Mouse (Mus musculus): ENCODE measurements around the gene Usp40. TPM values are rescaled to one million over a fixed set of nuclear protein-coding genes. Genes with fewer than 3 reads are reported as not detected.

Gene Usp40
- polyA plus RNA-seq, 1 experiment, result 4.6 TPM

GRCm38 (mm10) chr1:87936075-87936474 lies 72.3 kb downstream of the Usp40 start:
- no peak overlapping the region for H3K4me3 ChIP-seq (replicated peaks; ENCODE audit: control insufficient read depth, low read depth, low read length)
- no peaks in the 10 kb centered on the region; the same call in 1 of the 2 replicates for H3K4me1 ChIP-seq (ENCODE audit: control insufficient read depth, insufficient read depth, low read length)
- no peak for TF ChIP-seq POLR2A (IDR thresholded peaks at IDR 0.05; ENCODE audit: borderline replicate concordance, control insufficient read depth, low read depth, low read length)
- no peak for TF ChIP-seq CTCF (IDR thresholded peaks at IDR 0.05; ENCODE audit: control insufficient read depth, insufficient read depth, low read length)
- WGBS, result 89% methylated on average over 7 of the region's 7 CpGs
- no peak overlapping the region for H3K27ac ChIP-seq (ENCODE audit: control insufficient read depth, insufficient read depth, low read depth, low read length, poor library complexity)

GRCm38 (mm10) chr1:87935546-87935945 lies 72.8 kb downstream of the Usp40 start:
- no peak for TF ChIP-seq POLR2A (IDR thresholded peaks at IDR 0.05; ENCODE audit: borderline replicate concordance, control insufficient read depth, low read depth, low read length)
- no peak for TF ChIP-seq CTCF (IDR thresholded peaks at IDR 0.05; ENCODE audit: control insufficient read depth, insufficient read depth, low read length)
- Histone ChIP-seq H3K4me3 (replicated peaks; ENCODE audit: control insufficient read depth, low read depth, low read length) (no peak overlapping the region), H3K4me1 (ENCODE audit: control insufficient read depth, insufficient read depth, low read length) (no peaks in the 10 kb centered on the region; the same call in 1 of the 2 replicates), H3K27ac (ENCODE audit: control insufficient read depth, insufficient read depth, low read depth, low read length, poor library complexity) (no peak overlapping the region)
- WGBS, result 36% methylated on average over 2 of the region's 2 CpGs

- Histone ChIP-seq H3K4me1 (ENCODE audit: control insufficient read depth, insufficient read depth, low read length) (no peaks in the 10 kb centered on the region; the same call in 1 of the 2 replicates), H3K4me3 (replicated peaks; ENCODE audit: control insufficient read depth, low read depth, low read length) (no peak overlapping the region), H3K27ac (ENCODE audit: control insufficient read depth, insufficient read depth, low read depth, low read length, poor library complexity) (no peak overlapping the region)
- TF ChIP-seq POLR2A (IDR thresholded peaks at IDR 0.05; ENCODE audit: borderline replicate concordance, control insufficient read depth, low read depth, low read length) (no peak), CTCF (IDR thresholded peaks at IDR 0.05; ENCODE audit: control insufficient read depth, insufficient read depth, low read length) (no peak)
- WGBS, result 26% methylated on average over 9 of the region's 9 CpGs
Observed at GRCm38 (mm10) chr1:87935095-87935494, 73.3 kb downstream of the Usp40 start.

- Histone ChIP-seq H3K4me1 (ENCODE audit: control insufficient read depth, insufficient read depth, low read length) (no peaks in the 10 kb centered on the region; the same call in 1 of the 2 replicates), H3K4me3 (replicated peaks; ENCODE audit: control insufficient read depth, low read depth, low read length) (no peak overlapping the region), H3K27ac (ENCODE audit: control insufficient read depth, insufficient read depth, low read depth, low read length, poor library complexity) (no peak overlapping the region)
- TF ChIP-seq CTCF (IDR thresholded peaks at IDR 0.05; ENCODE audit: control insufficient read depth, insufficient read depth, low read length), result no peak
- TF ChIP-seq POLR2A (IDR thresholded peaks at IDR 0.05; ENCODE audit: borderline replicate concordance, control insufficient read depth, low read depth, low read length), result no peak
- 41% methylated on average over 5 of the region's 5 CpGs for WGBS
Observed at GRCm38 (mm10) chr1:87933051-87933450, 75.3 kb downstream of the Usp40 start.

GRCm38 (mm10) chr1:87929730-87930129 lies 78.6 kb downstream of the Usp40 start:
- 83% methylated on average over 5 of the region's 5 CpGs for WGBS
- TF ChIP-seq CTCF (IDR thresholded peaks at IDR 0.05; ENCODE audit: control insufficient read depth, insufficient read depth, low read length) (no peak), POLR2A (IDR thresholded peaks at IDR 0.05; ENCODE audit: borderline replicate concordance, control insufficient read depth, low read depth, low read length) (no peak)
- no peaks in the 10 kb centered on the region for H3K4me1 ChIP-seq (ENCODE audit: control insufficient read depth, insufficient read depth, low read length)
- H3K27ac ChIP-seq (ENCODE audit: control insufficient read depth, insufficient read depth, low read depth, low read length, poor library complexity), result no peak overlapping the region
- H3K4me3 ChIP-seq (replicated peaks; ENCODE audit: control insufficient read depth, low read depth, low read length), result no peak overlapping the region

- no peak overlapping the region for H3K27ac ChIP-seq (ENCODE audit: control insufficient read depth, insufficient read depth, low read depth, low read length, poor library complexity)
- TF ChIP-seq POLR2A (IDR thresholded peaks at IDR 0.05; ENCODE audit: borderline replicate concordance, control insufficient read depth, low read depth, low read length), result no peak
- no peak overlapping the region for H3K4me3 ChIP-seq (replicated peaks; ENCODE audit: control insufficient read depth, low read depth, low read length)
- 91% methylated on average over 4 of the region's 4 CpGs for WGBS
- H3K4me1 ChIP-seq (ENCODE audit: control insufficient read depth, insufficient read depth, low read length), result no peaks in the 10 kb centered on the region
Observed at GRCm38 (mm10) chr1:87924888-87925287, 83.5 kb downstream of the Usp40 start.

GRCm38 (mm10) chr1:87922666-87923065 lies 85.7 kb downstream of the Usp40 start:
- Histone ChIP-seq H3K4me3 (replicated peaks; ENCODE audit: control insufficient read depth, low read depth, low read length) (no peak overlapping the region), H3K27ac (ENCODE audit: control insufficient read depth, insufficient read depth, low read depth, low read length, poor library complexity) (no peak overlapping the region), H3K4me1 (ENCODE audit: control insufficient read depth, insufficient read depth, low read length) (no peaks in the 10 kb centered on the region)
- 73% methylated on average over 1 of the region's 1 CpGs for WGBS
- TF ChIP-seq POLR2A (IDR thresholded peaks at IDR 0.05; ENCODE audit: borderline replicate concordance, control insufficient read depth, low read depth, low read length) (no peak), CTCF (IDR thresholded peaks at IDR 0.05; ENCODE audit: control insufficient read depth, insufficient read depth, low read length) (no peak)

GRCm38 (mm10) chr1:87920056-87920614 lies 88.2 kb downstream of the Usp40 start:
- Histone ChIP-seq H3K4me3 (replicated peaks; ENCODE audit: control insufficient read depth, low read depth, low read length) (no peak overlapping the region), H3K27ac (ENCODE audit: control insufficient read depth, insufficient read depth, low read depth, low read length, poor library complexity) (no peak overlapping the region), H3K4me1 (ENCODE audit: control insufficient read depth, insufficient read depth, low read length) (no peaks in the 10 kb centered on the region)
- 84% methylated on average over 3 of the region's 3 CpGs for WGBS
- no peak for TF ChIP-seq CTCF (IDR thresholded peaks at IDR 0.05; ENCODE audit: control insufficient read depth, insufficient read depth, low read length)
- TF ChIP-seq POLR2A (IDR thresholded peaks at IDR 0.05; ENCODE audit: borderline replicate concordance, control insufficient read depth, low read depth, low read length), result no peak

GRCm38 (mm10) chr1:87918061-87918460 lies 90.3 kb downstream of the Usp40 start:
- Histone ChIP-seq H3K4me1 (ENCODE audit: control insufficient read depth, insufficient read depth, low read length) (no peaks in the 10 kb centered on the region), H3K4me3 (replicated peaks; ENCODE audit: control insufficient read depth, low read depth, low read length) (no peak overlapping the region), H3K27ac (ENCODE audit: control insufficient read depth, insufficient read depth, low read depth, low read length, poor library complexity) (no peak overlapping the region)
- TF ChIP-seq CTCF (IDR thresholded peaks at IDR 0.05; ENCODE audit: control insufficient read depth, insufficient read depth, low read length), result no peak
- 91% methylated on average over 2 of the region's 2 CpGs for WGBS

Measured in bone marrow, adult 2 months (tissue).